Mouse (Mus musculus) sigmoid colon, adult 10 weeks (tissue): ENCODE results near the gene Mprip. TPM values are rescaled to one million over a fixed set of nuclear protein-coding genes. Genes with fewer than 3 reads are reported as not detected.

ENCODE experiments used
- polyA plus RNA-seq: library from polyadenylated mRNA; stranded (reverse); fragments of 350-450 nt; fragmentation: Illumina TruSeq; extraction: RNeasy Lipid Tissue Mini Kit (QIAGEN cat#74804); gene quantifications from one replicate; pipeline ENCODE4 v1.2.3, GENCODE M21; 2014; ENCODE audit warnings: low read depth, low replicate concordance

Gene Mprip
- 28.1 TPM for polyA plus RNA-seq

GRCm38 (mm10) chr11:59661005-59661404 is at the start of gene Mprip:
Mprip (plus strand) TSS chr11:59661305.

GRCm38 (mm10) chr11:59787199-59787781 is 126.2 kb downstream of the Mprip start, which contains the start of gene Pld6:
Pld6 (minus strand) TSS chr11:59787645.

GRCm38 (mm10) chr11:59809670-59810474 is 148.8 kb downstream of the Mprip start, which contains the start of gene Flcn:
Flcn (minus strand) TSS chr11:59810016.

Other genes starting within 250 kb of the Mprip start
- 8.5 TPM for gene Jmjd4, start 211.3 kb upstream of the Mprip start, polyA plus RNA-seq
- gene Snap47, start 210.1 kb upstream of the Mprip start, polyA plus RNA-seq: 9.6 TPM
- gene Zfp867, start 188.8 kb upstream of the Mprip start, polyA plus RNA-seq: 8.6 TPM
- gene Zkscan17, start 134.6 kb upstream of the Mprip start, polyA plus RNA-seq: 1.7 TPM
- 0.28 TPM for gene Nlrp3, start 119.7 kb upstream of the Mprip start, polyA plus RNA-seq
- gene Olfr222, start 85.1 kb upstream of the Mprip start, polyA plus RNA-seq: not detected
- not detected for gene Olfr223, start 68.0 kb upstream of the Mprip start, polyA plus RNA-seq
- gene Pld6, start 126.3 kb downstream of the Mprip start, polyA plus RNA-seq: not detected
- 3.4 TPM for gene Flcn, start 148.7 kb downstream of the Mprip start, polyA plus RNA-seq
- gene Nt5m, start 178.1 kb downstream of the Mprip start, polyA plus RNA-seq: 2.5 TPM
- gene Cops3, start 178.5 kb downstream of the Mprip start, polyA plus RNA-seq: 162 TPM